Mouse (Mus musculus) kidney, postnatal 14 days (tissue): ENCODE data around the gene Camta1.

Experiments used
- DNase-seq: peaks from one replicate; pipeline ENCODE4 v3.0.0; 2022; ENCODE audit warnings: mixed read lengths

Gene Camta1

GRCm38 (mm10) chr4:151577961-151578360, 283.7 kb downstream of the Camta1 start:
- DNase-seq, result no peak

- DNase-seq, result peak; percentile 7
Observed at GRCm38 (mm10) chr4:151576291-151577108, 285.2 kb downstream of the Camta1 start.

GRCm38 (mm10) chr4:151572716-151573115, 289.0 kb downstream of the Camta1 start:
- DNase-seq, result no peak

- no peak for DNase-seq
Observed at GRCm38 (mm10) chr4:151569586-151569985, 292.1 kb downstream of the Camta1 start.

GRCm38 (mm10) chr4:151568887-151569286, 292.8 kb downstream of the Camta1 start:
- DNase-seq, result peak; percentile 38

- DNase-seq, result no peak
Observed at GRCm38 (mm10) chr4:151567105-151567504, 294.6 kb downstream of the Camta1 start.

- DNase-seq, result no peak
Observed at GRCm38 (mm10) chr4:151555505-151555904, 306.2 kb downstream of the Camta1 start.

- DNase-seq, result no peak
Observed at GRCm38 (mm10) chr4:151549523-151549922, 312.2 kb downstream of the Camta1 start.

- no peak for DNase-seq
Observed at GRCm38 (mm10) chr4:151545452-151545851, 316.2 kb downstream of the Camta1 start.

- no peak for DNase-seq
Observed at GRCm38 (mm10) chr4:151544191-151544590, 317.5 kb downstream of the Camta1 start.

GRCm38 (mm10) chr4:151540546-151540945, 321.1 kb downstream of the Camta1 start:
- DNase-seq, result peak; percentile 19

GRCm38 (mm10) chr4:151539881-151540280, 321.8 kb downstream of the Camta1 start:
- DNase-seq, result no peak

- no peak for DNase-seq
Observed at GRCm38 (mm10) chr4:151539167-151539525, 322.5 kb downstream of the Camta1 start.

GRCm38 (mm10) chr4:151538446-151539166, 323.1 kb downstream of the Camta1 start:
- DNase-seq, result no peak

GRCm38 (mm10) chr4:151535916-151536450, 325.7 kb downstream of the Camta1 start:
- DNase-seq, result no peak

GRCm38 (mm10) chr4:151533451-151533850, 328.2 kb downstream of the Camta1 start:
- no peak for DNase-seq

GRCm38 (mm10) chr4:151528436-151528835, 333.2 kb downstream of the Camta1 start:
- DNase-seq, result no peak

GRCm38 (mm10) chr4:151527763-151528162, 333.9 kb downstream of the Camta1 start:
- DNase-seq, result no peak

- DNase-seq, result no peak
Observed at GRCm38 (mm10) chr4:151520103-151520502, 341.6 kb downstream of the Camta1 start.

GRCm38 (mm10) chr4:151519011-151519410, 342.7 kb downstream of the Camta1 start:
- peak; percentile 16 for DNase-seq

- peak; percentile 68 for DNase-seq
Observed at GRCm38 (mm10) chr4:151516998-151517799, 344.5 kb downstream of the Camta1 start.

- no peak for DNase-seq
Observed at GRCm38 (mm10) chr4:151515316-151515715, 346.4 kb downstream of the Camta1 start.

- no peak for DNase-seq
Observed at GRCm38 (mm10) chr4:151511092-151511491, 350.6 kb downstream of the Camta1 start.
